Mouse (Mus musculus): Measurements from ENCODE around the gene Rab17.

GRCm38 (mm10) chr1:90999911-91000601 is 30.6 kb upstream of the Rab17 start:
- TF ChIP-seq CTCF (conservative IDR thresholded peaks at IDR 0.05; ENCODE audit: low read length) (no peak), NANOG (IDR thresholded peaks at IDR 0.05; ENCODE audit: borderline replicate concordance, low read length) (no peak), POU5F1 (IDR thresholded peaks at IDR 0.05; ENCODE audit: borderline replicate concordance, low read length) (no peak)

Measured in E14TG2a.4 (cell line).